Mouse (Mus musculus) layer of hippocampus, adult 9-10 months (tissue): ENCODE results near the gene Hist1h2bg.
"Not testable (repeated sequence)": the region's sequence is repeated elsewhere in the genome, so short reads cannot be mapped to it uniquely, and the experiment has no call there.

ENCODE experiments used
- DNase-seq: peaks from one replicate; pipeline ENCODE4 v3.0.0; 2022; ENCODE audit warnings: low spot score

Gene Hist1h2bg

GRCm38 (mm10) chr13:23562699-23563462 is 8.3 kb upstream of the Hist1h2bg start:
- no peak for DNase-seq

- no peak for DNase-seq
Measured at GRCm38 (mm10) chr13:23564482-23564881, 6.7 kb upstream of the Hist1h2bg start.

- not testable (repeated sequence) for DNase-seq
Measured at GRCm38 (mm10) chr13:23570261-23571021, 755 bp upstream of the Hist1h2bg start.

DNA sequence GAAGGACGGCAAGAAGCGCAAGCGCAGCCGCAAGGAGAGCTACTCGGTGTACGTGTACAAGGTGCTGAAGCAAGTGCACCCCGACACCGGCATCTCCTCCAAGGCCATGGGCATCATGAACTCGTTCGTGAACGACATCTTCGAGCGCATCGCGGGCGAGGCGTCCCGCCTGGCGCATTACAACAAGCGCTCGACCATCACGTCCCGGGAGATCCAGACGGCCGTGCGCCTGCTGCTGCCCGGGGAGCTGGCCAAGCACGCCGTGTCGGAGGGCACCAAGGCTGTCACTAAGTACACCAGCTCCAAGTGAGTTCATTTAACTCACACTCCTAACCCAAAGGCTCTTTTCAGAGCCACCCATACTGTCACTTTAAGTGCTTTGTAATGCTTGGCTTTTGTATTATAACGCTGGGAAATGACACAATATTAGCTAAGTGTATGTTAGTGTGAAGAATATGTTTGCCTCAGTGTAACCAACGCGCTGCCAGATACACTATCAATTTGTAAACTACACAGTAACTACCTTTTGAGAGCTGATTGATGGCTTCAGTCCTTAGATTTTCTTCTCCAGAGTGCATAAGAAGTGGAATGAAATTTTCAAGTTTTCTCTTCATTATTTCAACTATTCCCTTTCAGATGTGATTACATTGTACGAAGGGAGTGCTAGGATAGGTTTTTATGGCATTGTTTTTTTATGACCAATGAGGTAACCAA is 465 bp downstream of the Hist1h2bg start:
- DNase-seq, result not testable (repeated sequence)

DNA sequence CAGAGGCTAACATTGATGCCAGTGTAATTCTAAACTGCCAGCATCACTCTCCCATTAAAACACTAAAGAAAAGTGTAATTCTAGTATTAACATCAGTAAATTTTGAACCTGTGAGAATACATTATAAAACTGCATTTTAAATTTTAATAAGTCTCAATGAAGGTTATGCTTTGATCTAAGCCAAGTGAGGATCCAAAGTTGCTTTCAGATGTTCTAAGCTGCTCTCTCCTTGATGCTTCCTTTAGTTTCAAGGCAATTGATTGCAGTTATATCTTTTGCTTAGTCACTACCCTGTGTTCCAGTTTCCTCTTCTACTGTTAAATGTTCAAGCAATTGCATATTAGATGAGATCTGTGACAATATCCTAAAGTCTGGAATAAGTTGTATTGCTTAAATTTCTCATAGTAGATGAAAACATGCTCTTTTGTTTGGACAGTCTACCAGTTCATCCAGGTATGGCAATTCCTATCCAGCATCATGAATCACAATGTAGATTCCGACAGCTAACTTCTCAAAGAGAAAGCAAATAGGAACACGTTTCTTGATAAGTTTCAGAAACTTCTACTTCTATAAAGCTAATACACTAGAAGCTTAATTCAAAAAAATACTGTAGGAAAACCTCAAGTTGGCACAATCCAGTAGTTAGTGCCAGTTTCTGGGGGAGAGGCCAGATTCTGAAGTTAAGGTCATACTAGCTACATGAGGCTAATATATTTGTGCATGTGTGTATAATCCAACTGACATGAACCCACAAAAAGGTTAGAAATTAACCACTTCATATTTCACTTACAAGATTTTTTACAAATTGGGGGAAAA is 1.2 kb downstream of the Hist1h2bg start:
- no peak for DNase-seq

DNA sequence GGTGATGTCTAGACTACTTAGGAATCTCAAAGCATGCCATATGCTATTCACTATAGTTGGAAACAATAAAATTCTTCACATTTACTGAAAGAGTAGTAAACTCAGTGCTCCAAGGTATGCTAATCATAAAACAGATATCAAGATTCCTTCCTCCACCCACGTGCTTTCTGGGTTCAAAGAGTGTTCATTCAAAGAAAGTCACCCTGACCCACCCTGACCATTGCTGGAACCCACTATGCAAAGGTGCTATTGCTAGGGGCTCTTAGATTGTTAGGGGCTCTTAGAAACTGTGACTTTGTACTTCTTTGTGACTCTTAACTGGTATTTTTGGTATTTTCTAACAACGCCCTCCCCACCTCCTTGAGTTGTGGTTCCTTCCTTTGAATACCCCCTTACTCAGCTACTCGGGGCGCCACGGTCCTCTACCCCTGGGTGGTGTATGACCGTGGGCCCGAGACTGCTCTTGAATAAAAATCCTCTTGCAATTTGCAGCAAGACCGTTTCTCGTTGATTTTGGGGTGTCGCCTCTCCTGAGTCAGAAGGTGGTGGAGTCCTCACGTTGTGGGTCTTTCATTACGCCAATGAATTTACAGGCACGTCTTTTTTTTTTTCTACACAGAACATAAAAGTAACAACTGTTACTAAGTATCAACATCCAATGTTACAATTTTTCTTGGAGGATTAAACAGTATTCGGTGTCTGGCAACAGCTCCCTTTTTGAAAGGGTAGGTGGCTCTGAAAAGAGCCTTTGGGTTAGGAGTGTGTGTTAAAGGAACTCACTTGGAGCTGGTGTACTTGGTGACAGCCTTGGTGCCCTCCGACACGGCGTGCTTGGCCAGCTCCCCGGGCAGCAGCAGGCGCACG is 2.1 kb downstream of the Hist1h2bg start:
- not testable (repeated sequence) for DNase-seq

- peak; percentile 96 for DNase-seq
Measured at GRCm38 (mm10) chr13:23573898-23574524, 2.8 kb downstream of the Hist1h2bg start, which contains the start of the genes Hist1h2bf and Hist1h2ad. Gene Hist1h2bf, minus strand, starts transcription at chr13:23574196. Gene Hist1h2ad, plus strand, starts transcription at chr13:23574381.

- not testable (repeated sequence) for DNase-seq
Measured at GRCm38 (mm10) chr13:23574546-23575170, 3.5 kb downstream of the Hist1h2bg start.

DNA sequence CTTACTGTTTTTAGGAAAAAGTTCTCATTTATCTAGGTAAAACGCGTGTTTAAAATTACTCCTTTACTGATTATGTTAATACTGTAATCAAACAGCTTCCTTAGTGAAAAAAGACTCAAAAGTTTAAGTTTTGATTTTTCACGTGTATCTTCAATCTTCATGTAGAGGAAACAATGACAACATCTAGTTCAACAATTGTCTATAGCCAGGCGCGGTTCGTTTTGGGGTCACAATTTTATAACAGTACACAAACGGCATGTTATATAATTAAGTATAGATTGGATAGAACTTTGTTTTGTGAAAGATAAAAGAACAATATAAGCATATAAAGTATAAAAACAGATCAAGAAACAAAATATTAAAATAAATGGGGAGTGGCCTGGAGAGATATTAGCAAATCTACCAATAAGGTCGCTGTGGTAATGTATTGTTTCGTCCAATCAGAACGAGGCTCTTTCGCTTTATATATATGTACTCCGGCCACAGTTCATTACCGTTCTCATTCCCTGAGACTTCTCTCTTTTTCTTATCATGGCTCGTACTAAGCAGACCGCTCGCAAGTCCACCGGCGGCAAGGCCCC is 4.2 kb downstream of the Hist1h2bg start, which contains the start of gene Hist1h3d:
Hist1h3d (plus strand) TSS at position 493 of the 581 bp plus-strand sequence.
- no peak for DNase-seq

DNA sequence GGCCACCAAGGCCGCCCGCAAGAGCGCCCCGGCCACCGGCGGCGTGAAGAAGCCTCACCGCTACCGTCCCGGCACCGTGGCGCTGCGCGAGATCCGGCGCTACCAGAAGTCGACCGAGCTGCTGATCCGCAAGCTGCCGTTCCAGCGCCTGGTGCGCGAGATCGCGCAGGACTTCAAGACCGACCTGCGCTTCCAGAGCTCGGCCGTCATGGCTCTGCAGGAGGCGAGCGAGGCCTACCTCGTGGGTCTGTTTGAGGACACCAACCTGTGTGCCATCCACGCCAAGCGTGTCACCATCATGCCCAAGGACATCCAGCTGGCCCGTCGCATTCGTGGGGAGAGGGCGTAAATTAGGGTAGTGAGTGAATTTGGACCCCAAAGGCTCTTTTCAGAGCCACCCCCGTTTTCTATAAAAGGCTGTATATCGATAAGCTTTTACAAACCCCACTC is 4.7 kb downstream of the Hist1h2bg start:
- not testable (repeated sequence) for DNase-seq

DNA sequence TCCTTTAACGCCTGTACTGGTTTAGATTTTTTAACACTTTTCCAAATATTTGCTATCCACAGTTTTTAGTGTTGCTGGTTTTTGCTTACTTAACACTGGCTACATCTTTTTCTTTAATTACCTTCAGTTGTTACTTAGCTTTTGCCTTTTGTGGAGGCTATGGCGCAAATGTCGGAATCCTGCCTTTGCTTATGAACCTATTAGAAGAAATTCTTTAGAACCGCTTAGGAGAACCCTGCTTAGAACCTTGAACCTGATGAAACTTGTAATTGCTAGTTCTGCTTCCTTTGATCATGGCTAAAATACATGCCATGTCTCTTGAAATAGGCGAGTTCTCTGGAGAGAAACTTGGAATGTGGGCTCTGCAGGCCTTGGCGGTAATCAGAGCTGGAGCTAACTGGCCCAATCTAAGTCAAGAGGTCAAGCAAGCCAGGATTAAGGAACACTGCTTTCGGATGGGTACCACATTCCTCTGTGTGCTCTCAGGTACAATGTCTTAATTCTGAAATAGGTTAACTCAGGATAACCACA is 5.2 kb downstream of the Hist1h2bg start:
- DNase-seq, result no peak

DNA sequence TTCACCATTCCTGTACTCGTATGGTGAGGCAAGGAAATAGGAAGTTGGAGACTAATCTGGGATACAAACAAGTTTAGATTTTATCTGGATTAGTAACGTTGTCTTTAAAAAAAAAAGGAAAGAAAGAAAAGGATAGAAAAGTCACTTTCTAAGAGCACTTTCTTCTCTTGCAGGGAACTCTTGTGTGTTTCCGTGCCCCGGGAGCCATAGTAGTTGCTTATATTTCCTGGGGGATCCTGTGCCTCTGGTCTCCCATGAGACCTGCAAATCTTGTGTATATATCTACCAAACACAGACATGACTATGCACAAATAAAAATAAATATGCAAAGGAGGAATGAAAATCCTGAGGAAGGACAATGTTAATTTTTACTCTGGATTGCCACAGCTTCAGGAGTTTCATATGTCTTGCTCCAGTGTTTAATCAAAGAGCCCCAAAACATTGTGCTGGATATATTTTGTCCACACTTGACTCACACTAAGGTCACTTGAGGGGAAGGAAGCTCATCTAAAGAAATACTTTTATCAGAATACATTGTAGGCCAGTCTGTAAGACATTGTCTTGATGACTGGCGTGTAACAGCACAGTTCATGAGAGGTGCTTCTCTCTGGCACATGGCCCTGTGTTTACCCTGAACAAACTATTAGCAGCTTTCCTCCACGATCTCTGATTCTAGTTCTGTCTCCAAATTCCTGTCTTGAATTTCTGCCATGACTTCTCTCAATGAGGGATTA is 5.9 kb downstream of the Hist1h2bg start:
- DNase-seq, result no peak

- no peak for DNase-seq
Measured at GRCm38 (mm10) chr13:23577835-23578234, 6.6 kb downstream of the Hist1h2bg start.

DNA sequence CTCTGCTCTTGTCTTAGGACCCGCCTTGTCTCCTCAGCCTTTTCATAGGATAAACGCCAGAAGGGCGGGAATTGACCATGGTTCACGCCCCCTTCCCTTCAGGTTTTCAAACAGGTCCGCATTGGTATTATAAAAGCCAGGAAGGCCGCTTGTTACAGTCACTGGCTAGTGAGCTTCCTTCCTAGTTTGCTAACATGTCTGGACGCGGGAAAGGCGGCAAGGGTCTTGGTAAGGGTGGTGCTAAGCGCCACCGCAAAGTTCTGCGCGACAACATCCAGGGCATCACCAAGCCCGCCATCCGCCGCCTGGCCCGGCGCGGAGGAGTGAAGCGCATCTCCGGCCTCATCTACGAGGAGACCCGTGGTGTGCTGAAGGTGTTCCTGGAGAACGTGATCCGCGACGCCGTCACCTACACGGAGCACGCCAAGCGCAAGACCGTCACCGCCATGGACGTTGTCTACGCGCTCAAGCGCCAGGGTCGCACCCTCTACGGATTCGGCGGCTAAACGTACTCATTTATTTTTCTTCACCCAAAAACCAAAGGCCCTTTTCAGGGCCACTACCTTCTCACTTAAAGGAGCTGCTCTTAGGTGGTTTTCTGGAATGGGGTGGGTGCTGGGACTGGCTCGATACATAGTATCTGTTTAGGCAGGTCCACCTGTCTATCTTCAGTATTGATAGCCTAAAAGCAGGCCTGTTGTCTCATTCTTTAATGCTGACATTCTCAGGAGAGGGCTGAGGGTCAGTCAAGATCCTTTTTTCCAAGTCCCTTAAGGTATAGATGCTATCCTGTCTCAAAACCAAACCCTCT is 10.4 kb downstream of the Hist1h2bg start, which contains the start of gene Hist1h4d:
Hist1h4d (plus strand) TSS at position 191 of the 811 bp plus-strand sequence.
- peak; percentile 99 for DNase-seq

DNA sequence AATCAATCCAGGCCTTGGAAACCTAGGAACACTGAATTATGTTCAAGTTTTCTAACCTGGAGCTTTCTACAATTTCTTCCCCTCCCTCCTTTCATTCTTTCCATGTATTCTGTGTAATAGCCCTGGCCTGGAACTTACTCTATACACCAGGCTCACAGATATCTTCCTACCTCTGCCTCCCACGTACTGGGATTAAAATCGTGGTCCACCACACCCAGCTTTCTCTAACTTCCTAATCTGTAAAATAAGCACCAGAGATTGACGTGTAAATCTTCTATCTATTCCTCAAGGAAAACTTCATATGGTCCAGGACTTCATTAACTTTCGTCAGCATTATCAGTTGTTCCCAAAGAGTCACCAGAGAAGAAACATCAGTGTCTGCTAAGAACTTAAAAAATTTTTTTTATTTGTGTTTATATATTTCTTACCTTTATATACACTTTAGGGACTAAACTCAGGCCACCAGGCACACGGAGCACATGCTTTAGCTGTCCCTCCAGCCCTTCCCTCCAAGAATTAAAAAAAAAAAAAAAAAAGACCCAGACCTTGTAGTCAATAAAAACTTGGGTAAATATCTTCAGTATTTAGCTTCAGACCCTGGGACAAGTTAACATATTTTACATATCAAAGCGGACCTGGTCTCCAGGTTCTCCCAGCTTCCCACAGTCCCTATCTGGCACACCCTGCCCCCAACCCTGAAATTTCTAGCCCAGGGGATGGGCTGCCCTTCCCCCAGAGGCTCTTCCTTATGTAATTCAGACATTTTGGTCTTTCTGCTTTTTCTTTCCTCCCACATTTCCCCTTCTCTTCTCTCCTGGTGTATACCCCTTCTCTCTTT is 11.2 kb downstream of the Hist1h2bg start:
- DNase-seq, result no peak

GRCm38 (mm10) chr13:23583387-23584068 is 12.3 kb downstream of the Hist1h2bg start:
- DNase-seq, result no peak
